Mouse (Mus musculus): ENCODE measurements at regions not wholly inside any gene's neighbourhood (a gene's known extent, or its start where the extent isn't known, plus 50 kb on each side); places are given as distances from the start of the nearest gene placed in this dataset.
A peak's percentile ranks its signal among the peaks of the same experiment; 100 is the strongest.

- H3K36me3 ChIP-seq = no peaks in the 10 kb centered on the region
- H3K4me1 ChIP-seq = peaks cover 26% of the 10 kb centered on the region
- ATAC-seq (ENCODE audit: low FRiP score) = no peak
- no peaks in the 10 kb centered on the region for H3K9me3 ChIP-seq (replicated peaks)
- no peak overlapping the region for H3K4me2 ChIP-seq
- H3K9ac ChIP-seq (replicated peaks) = no peak overlapping the region
- H3K27ac ChIP-seq (replicated peaks) = no peak overlapping the region
- H3K4me3 ChIP-seq (replicated peaks) = no peak overlapping the region
- H3K27me3 ChIP-seq (replicated peaks) = no peaks in the 10 kb centered on the region
- WGBS = 74% methylated on average over 8 of the region's 8 CpGs
These were observed 109.1 kb upstream of the Tmc3 start for GRCm38 (mm10) chr7:83475438-83476160.

GRCm38 (mm10) chr7:83476161-83476495 is 108.6 kb upstream of the Tmc3 start:
- Histone ChIP-seq H3K4me1 (peaks cover 25% of the 10 kb centered on the region), H3K36me3 (no peaks in the 10 kb centered on the region), H3K9ac (replicated peaks) (no peak overlapping the region), H3K4me3 (replicated peaks) (no peak overlapping the region), H3K27me3 (replicated peaks) (no peaks in the 10 kb centered on the region), H3K27ac (replicated peaks) (no peak overlapping the region), H3K9me3 (replicated peaks) (no peaks in the 10 kb centered on the region), H3K4me2 (no peak overlapping the region)
- WGBS = 87% methylated on average over 3 of the region's 3 CpGs
- no peak for ATAC-seq (ENCODE audit: low FRiP score)

DNA sequence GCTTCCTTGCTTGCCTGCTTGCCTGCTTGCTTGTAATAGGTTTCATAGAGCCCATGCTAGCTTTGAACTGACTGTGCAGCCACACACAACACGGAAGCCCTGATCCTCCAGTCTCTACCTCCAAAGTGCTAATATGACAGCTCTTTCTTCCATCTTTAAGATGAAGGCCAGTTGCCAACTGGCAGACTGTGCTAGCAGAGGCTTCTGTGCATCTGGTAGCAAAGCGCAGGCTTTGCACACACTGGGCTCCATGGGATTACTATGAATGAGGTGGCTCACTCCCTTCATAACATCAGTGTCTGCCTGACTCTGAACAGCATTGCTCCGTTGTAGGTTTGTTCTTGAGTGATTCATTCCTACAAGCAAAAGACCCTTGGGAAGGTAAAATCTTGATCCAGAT is 107.9 kb upstream of the Tmc3 start:
- ATAC-seq (ENCODE audit: low FRiP score) = no peak
- Histone ChIP-seq H3K4me1 (peaks cover 23% of the 10 kb centered on the region), H3K27me3 (replicated peaks) (no peaks in the 10 kb centered on the region), H3K9ac (replicated peaks) (no peak overlapping the region), H3K27ac (replicated peaks) (no peak overlapping the region), H3K36me3 (no peaks in the 10 kb centered on the region), H3K4me2 (no peak overlapping the region), H3K4me3 (replicated peaks) (no peak overlapping the region), H3K9me3 (replicated peaks) (no peaks in the 10 kb centered on the region)
- WGBS = 66% methylated on average over 3 of the region's 3 CpGs

DNA sequence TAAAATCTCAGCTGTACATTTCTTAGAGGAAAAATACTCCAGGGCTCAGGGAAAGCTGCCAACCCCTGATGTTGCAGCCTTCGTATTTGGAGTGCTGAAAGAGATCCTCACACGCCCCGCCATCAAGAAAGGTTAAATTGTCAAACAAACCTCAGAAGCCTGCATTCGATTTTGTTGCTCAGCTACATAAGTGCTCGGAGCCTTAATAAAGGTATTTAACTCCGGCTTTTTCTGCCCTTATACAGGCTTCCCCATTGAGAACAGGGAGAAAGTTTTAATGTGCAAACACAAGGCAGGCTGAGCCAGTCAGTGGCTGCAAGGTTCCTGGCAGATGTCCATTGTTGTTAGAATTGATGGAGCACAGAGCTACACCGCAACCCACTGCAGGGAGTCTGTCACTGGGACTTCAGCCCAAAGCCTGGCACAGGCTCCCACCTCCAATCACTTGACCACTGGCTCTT is 107.0 kb upstream of the Tmc3 start:
- peak overlapping the region; percentile 51; the same call in 1 of the 2 replicates for H3K27ac ChIP-seq (replicated peaks)
- H3K36me3 ChIP-seq = no peaks in the 10 kb centered on the region
- H3K27me3 ChIP-seq (replicated peaks) = no peaks in the 10 kb centered on the region
- ATAC-seq (ENCODE audit: low FRiP score) = peak; percentile 74
- no peak overlapping the region for H3K4me3 ChIP-seq (replicated peaks)
- WGBS = 21% methylated on average over 7 of the region's 7 CpGs
- H3K9me3 ChIP-seq (replicated peaks) = no peaks in the 10 kb centered on the region
- H3K4me2 ChIP-seq = peak overlapping the region; percentile 25; the same call in 1 of the 2 replicates
- H3K9ac ChIP-seq (replicated peaks) = no peak overlapping the region
- peaks cover 23% of the 10 kb centered on the region for H3K4me1 ChIP-seq

GRCm38 (mm10) chr7:83481655-83482054 is 103.1 kb upstream of the Tmc3 start:
- H3K36me3 ChIP-seq = no peaks in the 10 kb centered on the region
- no peaks in the 10 kb centered on the region for H3K9me3 ChIP-seq (replicated peaks)
- no peak for ATAC-seq (ENCODE audit: low FRiP score)
- H3K4me3 ChIP-seq (replicated peaks) = no peak overlapping the region
- peaks cover 12% of the 10 kb centered on the region; the same call in 1 of the 2 replicates for H3K4me1 ChIP-seq
- no peaks in the 10 kb centered on the region for H3K27me3 ChIP-seq (replicated peaks)
- no peak overlapping the region for H3K4me2 ChIP-seq
- H3K27ac ChIP-seq (replicated peaks) = no peak overlapping the region
- H3K9ac ChIP-seq (replicated peaks) = no peak overlapping the region

DNA sequence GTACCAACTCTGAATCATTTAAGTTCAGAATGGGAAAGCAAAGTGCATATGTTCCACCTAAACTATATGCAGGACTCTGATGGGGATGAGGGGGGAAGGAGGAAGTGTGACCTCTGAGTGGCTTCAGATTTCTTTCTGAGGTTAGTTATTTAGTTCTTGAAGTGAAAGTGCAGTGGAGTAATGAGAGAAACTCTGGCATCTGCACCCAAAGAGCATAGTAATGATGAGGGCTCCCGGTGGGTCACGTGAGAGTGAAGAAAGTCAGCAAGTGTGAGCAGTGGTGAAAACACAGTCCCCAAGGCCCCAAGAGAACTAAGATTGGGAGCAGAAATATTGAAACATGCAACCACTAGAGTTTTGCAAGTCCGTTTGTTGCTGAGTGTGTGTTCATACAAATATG is 102.5 kb upstream of the Tmc3 start:
- no peak overlapping the region for H3K4me3 ChIP-seq (replicated peaks)
- no peak overlapping the region for H3K27ac ChIP-seq (replicated peaks)
- WGBS = 87% methylated on average over 3 of the region's 3 CpGs
- H3K9ac ChIP-seq (replicated peaks) = no peak overlapping the region
- ATAC-seq (ENCODE audit: low FRiP score) = no peak
- H3K4me1 ChIP-seq = peaks cover 8% of the 10 kb centered on the region; the same call in 1 of the 2 replicates
- no peaks in the 10 kb centered on the region for H3K9me3 ChIP-seq (replicated peaks)
- H3K4me2 ChIP-seq = no peak overlapping the region
- H3K36me3 ChIP-seq = no peaks in the 10 kb centered on the region
- no peaks in the 10 kb centered on the region for H3K27me3 ChIP-seq (replicated peaks)

DNA sequence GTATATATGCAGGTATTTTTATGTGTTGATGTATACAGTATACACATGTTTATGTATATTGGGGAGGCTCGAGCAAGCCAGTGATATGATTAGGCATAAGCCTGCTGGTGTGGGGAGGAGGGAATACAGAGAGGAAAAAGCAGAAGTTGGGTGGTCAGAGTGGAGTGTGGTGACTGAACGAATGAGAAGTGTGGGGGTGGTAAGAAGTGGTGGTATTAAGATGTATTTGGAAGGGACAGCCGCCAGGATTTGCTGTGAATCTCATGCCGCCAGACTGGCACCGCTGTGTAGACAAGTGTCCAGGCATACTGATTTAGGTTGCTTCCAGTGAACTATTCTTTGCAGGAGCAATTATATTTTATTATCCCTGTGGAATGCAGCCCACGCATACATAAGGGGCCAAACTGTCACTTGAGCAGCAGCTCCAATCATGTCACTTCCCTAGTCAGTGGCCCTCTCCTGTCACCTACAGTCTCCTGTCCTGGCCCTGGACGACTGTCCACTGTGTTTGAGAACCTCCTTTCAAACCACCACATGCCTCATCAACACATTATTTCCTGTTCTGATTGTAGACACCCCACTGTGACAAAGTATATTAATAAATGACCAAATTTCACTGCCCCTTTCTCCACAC is 101.9 kb upstream of the Tmc3 start:
- Histone ChIP-seq H3K9ac (replicated peaks) (no peak overlapping the region), H3K4me3 (replicated peaks) (no peak overlapping the region)
- 55% methylated on average over 7 of the region's 7 CpGs for WGBS

DNA sequence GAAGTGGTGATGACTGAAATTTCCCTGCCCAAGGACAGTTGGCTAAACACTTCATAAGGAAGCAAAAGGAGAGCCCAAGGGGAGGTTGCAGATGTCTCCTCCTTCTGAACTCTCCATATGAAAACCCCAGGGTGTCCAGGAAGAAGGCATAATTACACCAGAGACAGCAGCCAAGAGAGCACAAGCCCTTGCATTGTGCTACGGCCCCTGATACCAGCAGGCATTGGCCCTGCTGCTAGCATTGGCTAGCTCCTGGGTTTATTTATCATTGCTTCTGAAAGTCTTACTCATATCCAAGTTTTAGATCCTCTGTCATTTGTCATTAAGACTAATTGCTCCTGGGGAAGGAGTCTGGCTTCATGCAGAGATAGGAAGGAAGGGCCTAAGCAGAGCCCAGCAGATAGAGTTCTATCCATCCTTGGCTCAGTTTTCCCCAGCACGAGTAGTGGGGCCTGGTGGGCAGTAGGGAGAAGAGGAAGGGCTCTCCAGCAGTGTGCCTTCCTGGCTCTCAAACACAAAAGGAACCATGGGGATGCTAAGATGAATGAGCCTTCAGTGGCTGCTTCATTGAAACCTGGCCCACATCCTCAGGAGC is 98.5 kb upstream of the Tmc3 start:
- no peaks in the 10 kb centered on the region for H3K36me3 ChIP-seq
- H3K4me1 ChIP-seq = no peaks in the 10 kb centered on the region
- no peak for ATAC-seq (ENCODE audit: low FRiP score)
- H3K27ac ChIP-seq (replicated peaks) = no peak overlapping the region
- H3K4me2 ChIP-seq = no peak overlapping the region
- no peak overlapping the region for H3K9ac ChIP-seq (replicated peaks)
- no peak overlapping the region for H3K4me3 ChIP-seq (replicated peaks)
- 48% methylated on average over 2 of the region's 2 CpGs for whole genome bisulfite sequencing
- H3K27me3 ChIP-seq (replicated peaks) = no peaks in the 10 kb centered on the region
- H3K9me3 ChIP-seq (replicated peaks) = no peaks in the 10 kb centered on the region

More for the DNA sequence above, 101.9 kb upstream of the Tmc3 start:
- no peaks in the 10 kb centered on the region for H3K36me3 ChIP-seq
- no peaks in the 10 kb centered on the region for H3K27me3 ChIP-seq (replicated peaks)
- H3K4me1 ChIP-seq = peaks cover 3% of the 10 kb centered on the region; the same call in 1 of the 2 replicates
- H3K4me2 ChIP-seq = no peak overlapping the region
- H3K27ac ChIP-seq (replicated peaks) = no peak overlapping the region
- H3K9me3 ChIP-seq (replicated peaks) = no peaks in the 10 kb centered on the region
- ATAC-seq (ENCODE audit: low FRiP score) = no peak

DNA sequence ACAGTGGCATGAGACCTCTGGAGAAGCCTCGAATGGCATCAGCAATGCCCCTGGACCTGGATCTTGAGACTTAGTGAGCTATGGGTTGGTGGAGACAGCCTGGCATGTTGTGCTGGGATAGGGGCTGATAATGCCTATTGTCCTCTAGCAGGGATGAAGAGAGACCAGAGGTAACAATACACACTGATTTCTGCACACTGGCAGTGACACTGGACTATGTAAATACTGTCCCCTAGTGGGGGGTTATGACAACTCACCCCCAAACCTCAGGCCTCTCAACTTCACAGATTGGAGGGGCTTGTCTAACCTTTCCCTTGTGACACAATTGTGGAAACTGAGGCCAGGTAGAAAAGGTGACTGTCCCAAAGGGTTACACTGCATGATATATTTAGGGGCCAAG is 94.9 kb upstream of the Tmc3 start:
- 87% methylated on average over 1 of the region's 1 CpGs for WGBS
- Histone ChIP-seq H3K4me1 (no peaks in the 10 kb centered on the region), H3K9ac (replicated peaks) (no peak overlapping the region), H3K27me3 (replicated peaks) (no peaks in the 10 kb centered on the region), H3K9me3 (replicated peaks) (no peaks in the 10 kb centered on the region), H3K36me3 (no peaks in the 10 kb centered on the region), H3K4me3 (replicated peaks) (no peak overlapping the region), H3K27ac (replicated peaks) (no peak overlapping the region), H3K4me2 (no peak overlapping the region)
- no peak for ATAC-seq (ENCODE audit: low FRiP score)

- WGBS = 83% methylated on average over 2 of the region's 2 CpGs
- Histone ChIP-seq H3K36me3 (no peaks in the 10 kb centered on the region), H3K4me1 (no peaks in the 10 kb centered on the region), H3K9ac (replicated peaks) (no peak overlapping the region), H3K27ac (replicated peaks) (no peak overlapping the region), H3K4me2 (no peak overlapping the region), H3K27me3 (replicated peaks) (no peaks in the 10 kb centered on the region), H3K4me3 (replicated peaks) (no peak overlapping the region), H3K9me3 (replicated peaks) (no peaks in the 10 kb centered on the region)
- no peak for ATAC-seq (ENCODE audit: low FRiP score)
These were observed 79.6 kb upstream of the Tmc3 start for GRCm38 (mm10) chr7:83504996-83505645.

DNA sequence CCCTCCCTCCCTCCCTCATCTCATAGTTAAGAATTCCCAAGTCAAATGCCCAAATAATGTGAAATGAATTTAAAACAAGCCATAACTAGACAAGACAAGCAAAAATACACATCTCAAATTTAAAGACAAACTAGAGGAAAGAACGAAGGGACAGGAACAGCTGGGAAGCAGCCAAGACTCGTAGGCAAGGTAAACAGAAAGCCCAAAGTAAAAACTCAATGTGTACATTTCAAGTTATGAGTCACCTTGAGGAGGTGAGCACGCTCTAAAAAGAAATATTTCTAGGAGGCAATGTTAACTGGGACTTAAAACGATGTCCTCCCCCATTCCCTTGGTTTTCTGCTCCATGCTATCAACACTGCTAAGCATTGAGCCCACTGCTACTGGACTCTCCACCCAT is 68.4 kb upstream of the Tmc3 start:
- no peaks in the 10 kb centered on the region for H3K36me3 ChIP-seq
- no peak for ATAC-seq (ENCODE audit: low FRiP score)
- H3K4me1 ChIP-seq = no peaks in the 10 kb centered on the region
- H3K9ac ChIP-seq (replicated peaks) = no peak overlapping the region
- no peak overlapping the region for H3K4me3 ChIP-seq (replicated peaks)
- H3K9me3 ChIP-seq (replicated peaks) = no peaks in the 10 kb centered on the region
- H3K4me2 ChIP-seq = no peak overlapping the region
- H3K27me3 ChIP-seq (replicated peaks) = no peaks in the 10 kb centered on the region
- H3K27ac ChIP-seq (replicated peaks) = no peak overlapping the region
- WGBS = 77% methylated on average over 4 of the region's 4 CpGs

DNA sequence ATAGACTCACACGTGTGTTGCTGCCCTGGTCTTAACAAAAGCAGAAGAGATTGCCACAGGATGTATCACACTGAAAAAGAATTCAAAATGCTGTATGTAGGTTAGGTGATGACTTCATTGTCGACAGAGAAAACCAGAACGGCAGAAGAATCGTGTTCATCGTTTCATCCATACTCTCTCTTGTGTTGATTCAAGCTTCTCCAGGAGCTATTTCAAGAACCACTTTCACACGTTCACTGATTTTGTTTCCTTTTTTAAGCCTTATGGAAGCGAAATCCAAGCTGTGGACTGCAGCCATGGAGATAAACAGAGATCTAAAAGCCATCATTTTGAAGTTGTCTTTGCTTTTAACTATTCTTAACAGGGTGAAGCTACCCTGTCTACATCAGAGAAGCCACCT is 63.2 kb upstream of the Tmc3 start:
- Histone ChIP-seq H3K4me1 (no peaks in the 10 kb centered on the region), H3K9ac (replicated peaks) (no peak overlapping the region), H3K27ac (replicated peaks) (no peak overlapping the region), H3K4me2 (no peak overlapping the region), H3K4me3 (replicated peaks) (no peak overlapping the region), H3K9me3 (replicated peaks) (no peaks in the 10 kb centered on the region), H3K36me3 (no peaks in the 10 kb centered on the region), H3K27me3 (replicated peaks) (no peaks in the 10 kb centered on the region)
- WGBS = 90% methylated on average over 7 of the region's 7 CpGs
- no peak for ATAC-seq (ENCODE audit: low FRiP score)

Data from neural tube, embryonic 15.5 days (tissue).